ENCODE assay signal across 18 mouse cellular contexts in genomic region chr14:47910741-47911295, GRCm38 (mm10).
DNase-seq lines count a peak whose midpoint lies in the region; ATAC-seq lines count a peak whose summit lies in the region.
"Had no signal": no experiment of that assay in that cellular context is flagged by ENCODE, and none has a peak within 500 bp of the region (broad histone marks: within the 10 kb centered on the region; RNA-seq: fewer than 3 reads in every experiment).

No protein-coding gene starts in this region.

- DNase-seq in forebrain, embryonic 11.5 days (ENCODE audit: low spot score), result no peak
- peak; percentile 75 for DNase-seq in midbrain, embryonic 11.5 days (ENCODE audit: low spot score, missing footprints)
- no peak for DNase-seq in adrenal gland, postnatal 25 days
- no peak for DNase-seq in right cerebral cortex, postnatal 36 days (ENCODE audit: low spot score in 2 of 2)
- no peak for DNase-seq in layer of hippocampus, adult 11-12 months (ENCODE audit: low spot score)
- DNase-seq: adrenal gland, postnatal 36 days; cerebellum, adult 9-10 months; gastrocnemius, postnatal 10 days; heart, adult 2 months; kidney, adult 11 months; liver; lung, adult 2 months; thymus, postnatal 4 days had no signal

- no peaks in the 10 kb centered on the region for H3K36me3 ChIP-seq in forebrain, embryonic 13.5 days (ENCODE audit: poor library complexity, severe bottlenecking)
- H3K36me3 ChIP-seq in forebrain, embryonic 11.5 days (ENCODE audit: control insufficient read depth, insufficient read depth, low read length), result no peaks in the 10 kb centered on the region
- no peaks in the 10 kb centered on the region for H3K36me3 ChIP-seq in neural tube, embryonic 13.5 days
- no peaks in the 10 kb centered on the region for H3K36me3 ChIP-seq in neural tube, embryonic 15.5 days
- H3K36me3 ChIP-seq in midbrain, embryonic 11.5 days (ENCODE audit: control insufficient read depth, insufficient read depth, low read length), result no peaks in the 10 kb centered on the region
- H3K36me3 ChIP-seq: heart, embryonic 15.5 days; hindbrain, embryonic 15.5 days had no signal

- no peak overlapping the region for H3K4me2 ChIP-seq in forebrain, embryonic 13.5 days
- no peak overlapping the region for H3K4me2 ChIP-seq in forebrain, embryonic 11.5 days (ENCODE audit: low read depth, low read length, severe bottlenecking)
- no peak overlapping the region for H3K4me2 ChIP-seq in neural tube, embryonic 13.5 days
- no peak overlapping the region for H3K4me2 ChIP-seq in neural tube, embryonic 15.5 days
- H3K4me2 ChIP-seq in midbrain, embryonic 11.5 days, result no peak overlapping the region
- H3K4me2 ChIP-seq: heart, embryonic 15.5 days; hindbrain, embryonic 15.5 days had no signal

- ATAC-seq in forebrain, embryonic 13.5 days, result peak; percentile 25; the same call in 1 of the 2 replicates
- no peak for ATAC-seq in forebrain, embryonic 11.5 days (replicated peaks; ENCODE audit: low FRiP score)
- ATAC-seq in neural tube, embryonic 13.5 days (ENCODE audit: low read depth), result peak; percentile 53; the same call in 1 of the 2 replicates
- no peak for ATAC-seq in neural tube, embryonic 15.5 days (ENCODE audit: low FRiP score)
- ATAC-seq in midbrain, embryonic 11.5 days (ENCODE audit: low FRiP score), result no peak; the same call in 1 of the 2 replicates

- peaks cover 31% of the 10 kb centered on the region for H3K4me1 ChIP-seq in forebrain, embryonic 13.5 days
- H3K4me1 ChIP-seq in forebrain, embryonic 11.5 days (replicated peaks; ENCODE audit: control insufficient read depth, insufficient read depth, low read length), result peaks cover 5% of the 10 kb centered on the region; the same call in 1 of the 2 replicates
- H3K4me1 ChIP-seq in neural tube, embryonic 13.5 days (replicated peaks), result peaks cover 28% of the 10 kb centered on the region
- H3K4me1 ChIP-seq in neural tube, embryonic 15.5 days, result peaks cover 16% of the 10 kb centered on the region; the same call in 1 of the 2 replicates
- peaks cover 5% of the 10 kb centered on the region; the same call in 1 of the 2 replicates for H3K4me1 ChIP-seq in midbrain, embryonic 11.5 days (ENCODE audit: control insufficient read depth, insufficient read depth, low read length)

- 37% methylated on average over 6 of the region's 6 CpGs for WGBS in forebrain, embryonic 13.5 days
- WGBS in forebrain, embryonic 11.5 days, result 49% methylated on average over 6 of the region's 6 CpGs
- 46% methylated on average over 6 of the region's 6 CpGs for WGBS in neural tube, embryonic 13.5 days
- WGBS in neural tube, embryonic 15.5 days, result 46% methylated on average over 6 of the region's 6 CpGs
- WGBS in midbrain, embryonic 11.5 days, result 53% methylated on average over 6 of the region's 6 CpGs

- H3K9me3 ChIP-seq in forebrain, embryonic 13.5 days (replicated peaks), result no peaks in the 10 kb centered on the region
- H3K9me3 ChIP-seq in forebrain, embryonic 11.5 days (ENCODE audit: control insufficient read depth, low read length), result no peaks in the 10 kb centered on the region
- H3K9me3 ChIP-seq in neural tube, embryonic 13.5 days, result no peaks in the 10 kb centered on the region
- H3K9me3 ChIP-seq in neural tube, embryonic 15.5 days (replicated peaks), result no peaks in the 10 kb centered on the region
- no peaks in the 10 kb centered on the region for H3K9me3 ChIP-seq in midbrain, embryonic 11.5 days (ENCODE audit: control insufficient read depth, low read length)
- H3K9me3 ChIP-seq: heart, embryonic 15.5 days; hindbrain, embryonic 15.5 days had no signal

- H3K9ac ChIP-seq in forebrain, embryonic 13.5 days, result no peak overlapping the region
- no peak overlapping the region for H3K9ac ChIP-seq in forebrain, embryonic 11.5 days (ENCODE audit: low read length)
- no peak overlapping the region for H3K9ac ChIP-seq in neural tube, embryonic 13.5 days
- no peak overlapping the region for H3K9ac ChIP-seq in neural tube, embryonic 15.5 days (replicated peaks)
- H3K9ac ChIP-seq in midbrain, embryonic 11.5 days (ENCODE audit: low read length), result no peak overlapping the region
- H3K9ac ChIP-seq: heart, embryonic 15.5 days; hindbrain, embryonic 15.5 days had no signal

- no peak overlapping the region for H3K4me3 ChIP-seq in forebrain, embryonic 13.5 days
- H3K4me3 ChIP-seq in forebrain, embryonic 11.5 days (ENCODE audit: low read depth, low read length), result no peak overlapping the region
- H3K4me3 ChIP-seq in neural tube, embryonic 13.5 days, result no peak overlapping the region
- no peak overlapping the region for H3K4me3 ChIP-seq in neural tube, embryonic 15.5 days (replicated peaks)
- H3K4me3 ChIP-seq in midbrain, embryonic 11.5 days (ENCODE audit: low read depth, low read length), result no peak overlapping the region
- H3K4me3 ChIP-seq: heart, adult 2 months; heart, embryonic 15.5 days; hindbrain, embryonic 15.5 days had no signal

- H3K27me3 ChIP-seq in forebrain, embryonic 13.5 days, result no peaks in the 10 kb centered on the region
- no peaks in the 10 kb centered on the region for H3K27me3 ChIP-seq in forebrain, embryonic 11.5 days (ENCODE audit: control insufficient read depth, insufficient read depth, low read length)
- no peaks in the 10 kb centered on the region for H3K27me3 ChIP-seq in neural tube, embryonic 13.5 days
- no peaks in the 10 kb centered on the region for H3K27me3 ChIP-seq in neural tube, embryonic 15.5 days (replicated peaks)
- H3K27me3 ChIP-seq in midbrain, embryonic 11.5 days (ENCODE audit: control insufficient read depth, insufficient read depth, low read length), result no peaks in the 10 kb centered on the region
- H3K27me3 ChIP-seq: heart, embryonic 15.5 days; hindbrain, embryonic 15.5 days had no signal

- peak overlapping the region; percentile 22; the same call in 1 of the 2 replicates for H3K27ac ChIP-seq in forebrain, embryonic 13.5 days
- no peak overlapping the region for H3K27ac ChIP-seq in forebrain, embryonic 11.5 days (ENCODE audit: low read depth, low read length)
- H3K27ac ChIP-seq in neural tube, embryonic 13.5 days (replicated peaks), result peak overlapping the region; percentile 11; the same call in 1 of the 2 replicates
- H3K27ac ChIP-seq in neural tube, embryonic 15.5 days (replicated peaks), result no peak overlapping the region
- H3K27ac ChIP-seq in midbrain, embryonic 11.5 days (ENCODE audit: low read depth, low read length), result no peak overlapping the region
- H3K27ac ChIP-seq: heart, adult 2 months; heart, embryonic 15.5 days; hindbrain, embryonic 15.5 days had no signal

Comparison
In these comparisons a context has a peak if more than half of its experiments do, and no peak if none do; other contexts are left out.
1. ATAC-seq: peak in forebrain, embryonic 13.5 days (single experiment) and neural tube, embryonic 13.5 days (single experiment); none in forebrain, embryonic 11.5 days (single experiment), neural tube, embryonic 15.5 days (single experiment) and midbrain, embryonic 11.5 days (single experiment).
2. H3K27ac ChIP-seq: peak in forebrain, embryonic 13.5 days (single experiment) and neural tube, embryonic 13.5 days (single experiment); none in forebrain, embryonic 11.5 days (single experiment), neural tube, embryonic 15.5 days (single experiment) and midbrain, embryonic 11.5 days (single experiment).